Mouse (Mus musculus): Measurements from ENCODE around the gene Large1.

The Large1 gene

GRCm38 (mm10) chr8:72777797-72778196 lies 575.5 kb downstream of the Large1 start:
- DNase-seq (ENCODE audit: low read depth) = peak; percentile 14

DNA sequence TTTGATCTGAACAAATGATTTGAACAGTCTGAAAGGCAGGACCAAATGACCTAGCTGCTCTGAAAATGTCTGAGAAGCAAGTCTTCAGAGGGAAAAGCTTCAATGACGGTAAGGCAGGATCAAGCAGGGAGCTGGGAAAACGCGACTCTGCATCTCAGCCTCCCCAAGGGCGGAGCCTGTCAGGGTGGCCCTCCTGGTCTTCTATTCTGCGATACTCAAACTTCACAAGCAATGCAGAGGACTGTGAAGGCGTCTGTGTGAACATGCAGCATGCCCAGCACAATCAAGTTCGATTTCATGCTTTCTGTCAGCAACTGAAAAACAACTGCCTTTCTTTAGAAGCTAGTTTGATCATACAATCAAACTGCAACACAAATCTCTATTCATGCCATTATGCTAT lies 586.6 kb downstream of the Large1 start:
- no peak for DNase-seq (ENCODE audit: low read depth)

DNA sequence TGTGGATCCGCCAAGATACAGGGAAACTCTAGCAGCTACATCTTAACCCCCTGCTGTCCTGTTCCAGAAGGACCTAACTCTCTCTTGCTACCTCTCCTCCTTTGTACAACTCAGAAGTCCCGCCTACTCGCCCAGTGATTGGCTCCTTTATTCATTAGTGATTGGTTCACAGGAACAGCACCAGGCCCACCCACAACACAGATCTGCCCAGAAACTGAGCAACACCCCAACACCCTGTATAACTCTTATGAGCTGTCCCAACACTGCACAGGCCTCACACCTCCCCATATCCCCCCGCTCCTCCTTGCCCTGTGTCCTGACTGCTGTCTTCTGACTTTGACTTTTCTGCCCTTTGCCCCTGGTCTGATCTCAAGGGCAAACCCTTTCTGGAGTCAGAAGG lies 587.6 kb downstream of the Large1 start:
- DNase-seq (ENCODE audit: low read depth) = peak; percentile 8

All from NIH3T3 (cell line).